Mouse (Mus musculus) erythroblast, embryonic 14.5 days (primary cell): ENCODE data around the gene Ccl25.

Source experiments
- GATA1 ChIP-seq: IDR thresholded peaks from 2 replicates; pipeline ENCODE4 v1.6.1; 2012; ENCODE audit warnings: low read length, inconsistent platforms, mixed read lengths
- TAL1 ChIP-seq: IDR thresholded peaks from 3 replicates; pipeline ENCODE4 v1.6.1; 2012; ENCODE audit warnings: low read length, inconsistent platforms, mixed read lengths

DNA sequence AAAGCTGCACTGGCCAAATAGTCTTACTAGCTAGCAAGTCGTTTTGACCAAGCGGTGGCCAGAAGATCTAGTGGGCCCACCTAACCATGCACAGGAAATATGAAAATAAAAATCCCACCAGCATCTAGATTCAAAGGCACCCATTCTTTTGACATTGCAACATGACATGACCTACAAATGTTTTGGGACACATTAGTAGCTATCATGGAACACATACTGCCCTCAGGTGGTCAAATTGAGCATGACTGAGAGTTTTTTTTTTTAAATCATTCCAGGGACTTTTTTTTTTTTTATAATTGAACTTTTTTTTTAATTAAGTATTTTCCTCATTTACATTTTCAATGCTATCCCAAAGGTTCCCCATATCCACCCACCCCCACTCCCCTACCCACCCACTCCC is 47.6 kb downstream of the Ccl25 start:
- TF ChIP-seq GATA1, result no peak
- TF ChIP-seq TAL1, result no peak
